Mouse (Mus musculus) MEL (cell line): Measurements from ENCODE around the gene Eif4ebp2. TPM values are rescaled to one million over a fixed set of nuclear protein-coding genes. Genes with fewer than 3 reads are reported as not detected.

Experiments used
- DNase-seq: peaks from one replicate; pipeline ENCODE4 v3.0.0; 2011; ENCODE audit warnings: low read depth, low spot score
- H3K27ac ChIP-seq: 2 replicates; pipeline ENCODE4 v1.5.1; 2012; ENCODE audit warnings: low read depth, mild to moderate bottlenecking, control low read depth, low read length, moderate library complexity; ENCODE audit not compliant: control insufficient read depth
- H3K27me3 ChIP-seq, 2 experiments: fragments of 150-350 bp in 1 of 2; sonication (generic) in 1 of 2; 2 replicates each; pipeline ENCODE4 v1.6.1; 2012; ENCODE audit warnings: low read length in 2 of 2, mild to moderate bottlenecking in 2 of 2, improper control_type of control experiment in 1 of 2, moderate library complexity in 1 of 2; ENCODE audit not compliant: insufficient read depth in 2 of 2, control insufficient read depth in 1 of 2
- H3K36me3 ChIP-seq, 2 experiments: 2 replicates each; pipeline ENCODE4 v1.6.1; 2012 to 2014; ENCODE audit warnings: low read length in 2 of 2, improper control_type of control experiment in 1 of 2, inconsistent platforms in 1 of 2, mild to moderate bottlenecking in 1 of 2; ENCODE audit not compliant: insufficient read depth in 2 of 2, control insufficient read depth in 1 of 2
- H3K4me1 ChIP-seq, 2 experiments: fragments of 150-350 bp in 1 of 2; sonication (generic) in 1 of 2; 2 replicates each; pipeline ENCODE4 v1.6.1; 2012; ENCODE audit warnings: low read length in 2 of 2, improper control_type of control experiment in 1 of 2, mild to moderate bottlenecking in 1 of 2; ENCODE audit not compliant: insufficient read depth in 2 of 2, control insufficient read depth in 1 of 2
- H3K4me3 ChIP-seq, 2 experiments: fragments of 150-350 bp in 1 of 2; sonication (generic) in 1 of 2; 2 replicates each; pipeline ENCODE4 v1.5.1; 2012; ENCODE audit warnings: low read depth in 2 of 2, low read length in 2 of 2, mild to moderate bottlenecking in 2 of 2, moderate library complexity in 2 of 2, control low read depth in 1 of 2, improper control_type of control experiment in 1 of 2; ENCODE audit not compliant: control insufficient read depth in 1 of 2, insufficient read depth in 1 of 2
- H3K79me2 ChIP-seq: 2 replicates; pipeline ENCODE4 v1.6.1; 2012; ENCODE audit warnings: mild to moderate bottlenecking, low read length, moderate library complexity; ENCODE audit not compliant: control insufficient read depth, poor library complexity, insufficient read depth
- H3K9ac ChIP-seq: 2 replicates; pipeline ENCODE4 v1.6.1; 2012; ENCODE audit warnings: low read depth, mild to moderate bottlenecking, control low read depth, low read length, moderate library complexity; ENCODE audit not compliant: control insufficient read depth, poor library complexity, severe bottlenecking
- H3K9me3 ChIP-seq: fragments of 150-350 bp; sonication (generic); replicated peaks from 2 replicates; pipeline ENCODE4 v1.6.1; 2012; ENCODE audit warnings: mild to moderate bottlenecking, low read length, improper control_type of control experiment, moderate library complexity; ENCODE audit not compliant: insufficient read depth
- E2F4 ChIP-seq: IDR thresholded peaks from 2 replicates; pipeline ENCODE4 v1.6.1; 2011; ENCODE audit warnings: low read depth, low read length, improper control_type of control experiment, borderline replicate concordance
- EP300 ChIP-seq, 2 experiments: IDR thresholded peaks; 2 replicates each; pipeline ENCODE4 v1.6.1; 2011; ENCODE audit warnings: improper control_type of control experiment in 2 of 2, low read length in 2 of 2, low read depth in 1 of 2, mild to moderate bottlenecking in 1 of 2
- ETS1 ChIP-seq: IDR thresholded peaks from 2 replicates; pipeline ENCODE4 v1.6.1; 2012; ENCODE audit warnings: low read depth, mild to moderate bottlenecking, inconsistent platforms, low read length, improper control_type of control experiment, moderate library complexity
- GATA1 ChIP-seq: IDR thresholded peaks from 2 replicates; pipeline ENCODE4 v1.6.1; 2011; ENCODE audit warnings: low read depth, low read length, improper control_type of control experiment
- HCFC1 ChIP-seq: IDR thresholded peaks from 2 replicates; pipeline ENCODE4 v1.6.1; 2012; ENCODE audit warnings: low read depth, mild to moderate bottlenecking, inconsistent platforms, low read length, improper control_type of control experiment, moderate library complexity
- KAT2A ChIP-seq: conservative IDR thresholded peaks from 2 replicates; pipeline ENCODE4 v1.6.1; 2012; ENCODE audit warnings: low read depth, low read length, improper control_type of control experiment, inconsistent platforms
- MAFK ChIP-seq: IDR thresholded peaks from 2 replicates; pipeline ENCODE4 v1.6.1; 2011; ENCODE audit warnings: low read depth, mild to moderate bottlenecking, low read length, improper control_type of control experiment, borderline replicate concordance
- MAZ ChIP-seq: IDR thresholded peaks from 2 replicates; pipeline ENCODE4 v1.6.1; 2012; ENCODE audit warnings: low read depth, mild to moderate bottlenecking, inconsistent platforms, low read length, improper control_type of control experiment
- MXI1 ChIP-seq: IDR thresholded peaks from 2 replicates; pipeline ENCODE4 v1.6.1; 2011; ENCODE audit warnings: mild to moderate bottlenecking, low read depth, low read length, improper control_type of control experiment
- MYC ChIP-seq: IDR thresholded peaks from 2 replicates; pipeline ENCODE4 v1.6.1; 2011; ENCODE audit warnings: low read depth, mild to moderate bottlenecking, low read length, improper control_type of control experiment, moderate library complexity
- NELFE ChIP-seq: IDR thresholded peaks from 2 replicates; pipeline ENCODE4 v1.6.1; 2011; ENCODE audit warnings: low read depth, low read length, improper control_type of control experiment
- POLR2A ChIP-seq, 2 experiments: IDR thresholded peaks; 2 replicates each; pipeline ENCODE4 v1.6.1; 2011 to 2012; ENCODE audit warnings: low read length in 2 of 2, mild to moderate bottlenecking in 2 of 2, control low read depth in 1 of 2, improper control_type of control experiment in 1 of 2, low read depth in 1 of 2, moderate library complexity in 1 of 2; ENCODE audit not compliant: control insufficient read depth in 1 of 2, insufficient read depth in 1 of 2, poor library complexity in 1 of 2
- POLR2AphosphoS2 ChIP-seq: IDR thresholded peaks from 2 replicates; pipeline ENCODE4 v1.6.1; 2011; ENCODE audit warnings: low read length, improper control_type of control experiment
- POLR2AphosphoS5 ChIP-seq: IDR thresholded peaks from 2 replicates; pipeline ENCODE4 v1.6.1; 2012; ENCODE audit warnings: low read depth, borderline replicate concordance, mild to moderate bottlenecking, inconsistent platforms, low read length, moderate library complexity, mixed read lengths
- RAD21 ChIP-seq: IDR thresholded peaks from 2 replicates; pipeline ENCODE4 v1.6.1; 2011; ENCODE audit warnings: mild to moderate bottlenecking, low read depth, low read length, improper control_type of control experiment
- SIN3A ChIP-seq: IDR thresholded peaks from 2 replicates; pipeline ENCODE4 v1.6.1; 2012; ENCODE audit warnings: low read length, improper control_type of control experiment, inconsistent platforms
- SMC3 ChIP-seq: IDR thresholded peaks from 2 replicates; pipeline ENCODE4 v1.6.1; 2011; ENCODE audit warnings: low read depth, low read length, improper control_type of control experiment
- TAL1 ChIP-seq: IDR thresholded peaks from 2 replicates; pipeline ENCODE4 v1.6.1; 2012; ENCODE audit warnings: mild to moderate bottlenecking, inconsistent platforms, low read length, moderate library complexity, mixed read lengths
- TCF12 ChIP-seq: IDR thresholded peaks from 2 replicates; pipeline ENCODE4 v1.6.1; 2014; ENCODE audit warnings: low read depth, mild to moderate bottlenecking, inconsistent platforms, low read length, improper control_type of control experiment, moderate library complexity
- UBTF ChIP-seq: IDR thresholded peaks from 2 replicates; pipeline ENCODE4 v1.6.1; 2012; ENCODE audit warnings: low read depth, mild to moderate bottlenecking, inconsistent platforms, low read length, improper control_type of control experiment, moderate library complexity, borderline replicate concordance; ENCODE audit not compliant: insufficient read depth
- ZC3H11A ChIP-seq: IDR thresholded peaks from 2 replicates; pipeline ENCODE4 v1.6.1; 2012; ENCODE audit warnings: low read depth, mild to moderate bottlenecking, inconsistent platforms, low read length, improper control_type of control experiment
- ZKSCAN1 ChIP-seq: IDR thresholded peaks from 2 replicates; pipeline ENCODE4 v1.6.1; 2012; ENCODE audit warnings: low read depth, mild to moderate bottlenecking, inconsistent platforms, low read length, improper control_type of control experiment, moderate library complexity
- ZMIZ1 ChIP-seq: IDR thresholded peaks from 2 replicates; pipeline ENCODE4 v1.6.1; 2012; ENCODE audit warnings: low read depth, mild to moderate bottlenecking, inconsistent platforms, low read length, improper control_type of control experiment, moderate library complexity
- ZNF384 ChIP-seq: IDR thresholded peaks from 2 replicates; pipeline ENCODE4 v1.6.1; 2012; ENCODE audit warnings: low read depth, mild to moderate bottlenecking, inconsistent platforms, low read length, improper control_type of control experiment
- polyA plus RNA-seq, 2 experiments: library from polyadenylated mRNA; stranded (reverse) in 1 of 2; unstranded in 1 of 2; fragments of >175 nt in 1 of 2; fragments of >200 nt in 1 of 2; gene quantifications; 2 replicates each; pipeline versions ENCODE4 v1.2.1 to v1.2.4; 2012; ENCODE audit warnings: low replicate concordance in 2 of 2, low read depth in 1 of 2; ENCODE audit not compliant: insufficient read length in 2 of 2, insufficient read depth in 1 of 2, missing spikeins in 1 of 2
- total RNA-seq: library from RNA; depleted of rRNA; stranded (reverse); fragments of 300-350 nt; gene quantifications from 2 replicates; pipeline ENCODE4 v1.2.3, GENCODE M21; 2012

The Eif4ebp2 gene
- total and polyA plus RNA-seq, 3 experiments = 17.1 to 186 (median 52.9) TPM

DNA sequence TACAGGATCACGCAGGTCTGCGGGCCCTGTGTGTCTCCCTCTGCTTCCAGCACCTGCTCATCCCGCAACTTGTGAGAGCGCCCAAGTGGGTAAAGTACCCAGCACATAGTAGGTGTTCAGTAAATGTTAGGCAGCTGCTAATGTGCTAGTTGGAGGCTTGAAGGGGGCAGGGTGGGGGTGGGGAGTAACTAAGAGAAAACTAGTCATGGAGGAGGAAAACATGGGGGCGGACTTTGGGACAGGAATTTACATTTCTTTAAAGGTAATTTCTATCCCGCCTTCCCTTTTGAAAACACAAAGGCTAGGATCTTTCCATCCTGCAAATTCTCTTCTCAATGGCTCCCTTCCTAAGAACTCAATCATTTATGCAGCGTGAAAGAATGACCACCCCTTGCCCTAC, 35.9 kb downstream of the Eif4ebp2 start:
- H3K4me3 ChIP-seq = no peak overlapping the region
- H3K9me3 ChIP-seq = no peaks in the 10 kb centered on the region
- no peak for DNase-seq
- H3K79me2 ChIP-seq = no peaks in the 10 kb centered on the region
- 0 out of 4 replicates have a peak, but pooled peaks cover 0 to 3% of the 10 kb centered on the region in 2 experiments for H3K4me1 ChIP-seq
- H3K36me3 ChIP-seq = no peaks in the 10 kb centered on the region
- no peak overlapping the region for H3K27ac ChIP-seq
- H3K27me3 ChIP-seq = no peaks in the 10 kb centered on the region
- no peak overlapping the region for H3K9ac ChIP-seq
- TF ChIP-seq UBTF = no peak
- TF ChIP-seq MAFK = no peak
- TF ChIP-seq MYC = no peak
- no peak for TF ChIP-seq SIN3A
- no peak for TF ChIP-seq ZC3H11A
- TF ChIP-seq POLR2A (IDR thresholded peaks at IDR 0.05; ENCODE audit: control insufficient read depth in 1 of 2, insufficient read depth in 1 of 2, low read depth in 1 of 2, low read length in 2 of 2, poor library complexity in 1 of 2) = no peak
- no peak for TF ChIP-seq MAZ
- TF ChIP-seq KAT2A = no peak
- TF ChIP-seq ZNF384 = no peak
- no peak for TF ChIP-seq NELFE
- no peak for TF ChIP-seq E2F4

DNA sequence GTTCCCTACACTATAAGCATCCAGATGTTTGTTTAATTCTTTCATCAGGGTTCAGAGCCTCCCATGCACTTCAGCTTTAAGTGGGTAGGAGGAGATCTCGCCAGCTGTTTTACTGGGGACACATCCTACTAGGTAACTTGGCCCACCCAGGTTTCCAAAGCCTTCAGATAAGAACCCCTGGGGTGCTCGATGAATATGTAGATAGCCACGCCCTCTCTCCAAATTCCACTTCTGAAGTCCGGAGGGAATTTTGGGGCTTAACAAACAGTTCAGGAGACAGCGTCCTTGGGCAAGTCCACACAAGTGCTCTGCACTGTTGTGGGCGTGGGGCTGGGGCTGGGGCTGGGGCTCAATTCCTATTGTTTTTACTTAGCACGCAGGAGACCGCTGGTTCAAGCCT, 36.6 kb downstream of the Eif4ebp2 start:
- Histone ChIP-seq H3K27ac (no peak overlapping the region), H3K4me1 (0 out of 4 replicates have a peak, but pooled peaks cover 0 to 3% of the 10 kb centered on the region in 2 experiments), H3K79me2 (no peaks in the 10 kb centered on the region), H3K27me3 (no peaks in the 10 kb centered on the region), H3K36me3 (no peaks in the 10 kb centered on the region), H3K9ac (no peak overlapping the region), H3K4me3 (no peak overlapping the region), H3K9me3 (no peaks in the 10 kb centered on the region)
- DNase-seq = no peak
- TF ChIP-seq MXI1 (no peak), ZMIZ1 (no peak), POLR2AphosphoS5 (no peak), TCF12 (no peak), NELFE (no peak), UBTF (no peak), ZNF384 (no peak), SMC3 (no peak), EP300 (IDR thresholded peaks at IDR 0.05; ENCODE audit: low read depth in 1 of 2, low read length in 2 of 2) (no peak), RAD21 (no peak), POLR2AphosphoS2 (no peak), ZKSCAN1 (no peak), HCFC1 (no peak), TAL1 (no peak), MYC (no peak), ETS1 (no peak), KAT2A (no peak), GATA1 (no peak)
